Mouse (Mus musculus): Measurements from ENCODE around the gene Arhgdib. TPM values are rescaled to one million over a fixed set of nuclear protein-coding genes. Genes with fewer than 3 reads are reported as not detected.

Gene Arhgdib
- polyA plus RNA-seq, 1 experiment from 2014 or later, result 118 TPM

- 89% methylated on average over 3 of the region's 3 CpGs for WGBS
- Histone ChIP-seq H3K27ac (replicated peaks; ENCODE audit: low read depth, low read length) (no peak overlapping the region), H3K4me2 (ENCODE audit: low read depth, low read length) (no peak overlapping the region), H3K9ac (ENCODE audit: low read depth, low read length) (no peak overlapping the region), H3K4me1 (ENCODE audit: control insufficient read depth, insufficient read depth, low read length) (peaks cover 17% of the 10 kb centered on the region), H3K4me3 (ENCODE audit: low read depth, low read length) (no peak overlapping the region), H3K27me3 (replicated peaks; ENCODE audit: control insufficient read depth, insufficient read depth, low read length) (no peaks in the 10 kb centered on the region), H3K9me3 (ENCODE audit: control insufficient read depth, low read length) (no peaks in the 10 kb centered on the region), H3K36me3 (ENCODE audit: control insufficient read depth, insufficient read depth, low read length) (no peaks in the 10 kb centered on the region)
- no peak for ATAC-seq (ENCODE audit: low read depth)
- DNase-seq (ENCODE audit: low spot score), result no peak
Observed at GRCm38 (mm10) chr6:136935233-136935632, 6.5 kb downstream of the Arhgdib start.

GRCm38 (mm10) chr6:136934068-136934467, 7.6 kb downstream of the Arhgdib start:
- H3K4me3 ChIP-seq (ENCODE audit: low read depth, low read length), result no peak overlapping the region
- no peaks in the 10 kb centered on the region for H3K27me3 ChIP-seq (replicated peaks; ENCODE audit: control insufficient read depth, insufficient read depth, low read length)
- H3K27ac ChIP-seq (replicated peaks; ENCODE audit: low read depth, low read length), result no peak overlapping the region
- H3K4me1 ChIP-seq (ENCODE audit: control insufficient read depth, insufficient read depth, low read length), result peaks cover 9% of the 10 kb centered on the region
- H3K9ac ChIP-seq (ENCODE audit: low read depth, low read length), result no peak overlapping the region
- no peaks in the 10 kb centered on the region for H3K36me3 ChIP-seq (ENCODE audit: control insufficient read depth, insufficient read depth, low read length)
- ATAC-seq (ENCODE audit: low read depth), result no peak
- DNase-seq (ENCODE audit: low spot score), result no peak
- H3K4me2 ChIP-seq (ENCODE audit: low read depth, low read length), result no peak overlapping the region
- H3K9me3 ChIP-seq (ENCODE audit: control insufficient read depth, low read length), result no peaks in the 10 kb centered on the region
- 77% methylated on average over 7 of the region's 7 CpGs for whole genome bisulfite sequencing

DNA sequence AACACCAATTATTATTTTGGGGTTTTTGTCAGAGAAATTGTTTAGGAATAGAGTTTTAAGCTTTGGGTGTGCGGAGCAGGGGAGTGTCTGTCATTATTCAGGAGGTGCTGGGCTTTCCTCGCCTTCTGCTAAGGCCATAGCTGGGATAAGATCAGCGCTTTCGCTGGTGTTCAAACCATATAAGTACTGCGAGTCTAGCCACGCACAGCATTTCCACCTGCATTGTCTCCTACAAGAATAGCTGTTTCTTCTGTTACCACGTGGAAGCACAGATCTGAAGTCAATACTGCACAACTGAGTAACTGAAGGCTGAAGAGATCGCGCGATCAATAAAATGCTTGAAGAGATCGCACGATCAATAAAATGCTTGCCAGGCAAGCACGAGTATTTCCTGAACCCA, 10.5 kb downstream of the Arhgdib start:
- peak overlapping the region; percentile 39; the same call in 1 of the 2 replicates for H3K9ac ChIP-seq (ENCODE audit: low read depth, low read length)
- H3K4me1 ChIP-seq (ENCODE audit: control insufficient read depth, insufficient read depth, low read length), result peaks cover 9% of the 10 kb centered on the region; the same call in 1 of the 2 replicates
- ATAC-seq (ENCODE audit: low read depth) (no peak), DNase-seq (ENCODE audit: low spot score) (no peak)
- H3K27me3 ChIP-seq (replicated peaks; ENCODE audit: control insufficient read depth, insufficient read depth, low read length), result no peaks in the 10 kb centered on the region
- H3K27ac ChIP-seq (replicated peaks; ENCODE audit: low read depth, low read length), result peak overlapping the region; percentile 65
- H3K4me2 ChIP-seq (ENCODE audit: low read depth, low read length), result peak overlapping the region; percentile 45
- H3K36me3 ChIP-seq (ENCODE audit: control insufficient read depth, insufficient read depth, low read length), result no peaks in the 10 kb centered on the region
- no peak overlapping the region for H3K4me3 ChIP-seq (ENCODE audit: low read depth, low read length)
- H3K9me3 ChIP-seq (ENCODE audit: control insufficient read depth, low read length), result no peaks in the 10 kb centered on the region
- 81% methylated on average over 13 of the region's 13 CpGs for WGBS

GRCm38 (mm10) chr6:136930677-136931076, 11.0 kb downstream of the Arhgdib start:
- Histone ChIP-seq H3K9me3 (ENCODE audit: control insufficient read depth, low read length) (no peaks in the 10 kb centered on the region), H3K27ac (replicated peaks; ENCODE audit: low read depth, low read length) (peak overlapping the region; percentile 65), H3K9ac (ENCODE audit: low read depth, low read length) (peak overlapping the region; percentile 39; the same call in 1 of the 2 replicates), H3K4me3 (ENCODE audit: low read depth, low read length) (peak overlapping the region; percentile 7; the same call in 1 of the 2 replicates), H3K4me2 (ENCODE audit: low read depth, low read length) (peak overlapping the region; percentile 45), H3K4me1 (ENCODE audit: control insufficient read depth, insufficient read depth, low read length) (peaks cover 9% of the 10 kb centered on the region; the same call in 1 of the 2 replicates), H3K27me3 (replicated peaks; ENCODE audit: control insufficient read depth, insufficient read depth, low read length) (no peaks in the 10 kb centered on the region), H3K36me3 (ENCODE audit: control insufficient read depth, insufficient read depth, low read length) (no peaks in the 10 kb centered on the region)
- DNase-seq (ENCODE audit: low spot score) (peak; percentile 92), ATAC-seq (ENCODE audit: low read depth) (peak; percentile 91)
- WGBS, result 16% methylated on average over 12 of the region's 12 CpGs

DNA sequence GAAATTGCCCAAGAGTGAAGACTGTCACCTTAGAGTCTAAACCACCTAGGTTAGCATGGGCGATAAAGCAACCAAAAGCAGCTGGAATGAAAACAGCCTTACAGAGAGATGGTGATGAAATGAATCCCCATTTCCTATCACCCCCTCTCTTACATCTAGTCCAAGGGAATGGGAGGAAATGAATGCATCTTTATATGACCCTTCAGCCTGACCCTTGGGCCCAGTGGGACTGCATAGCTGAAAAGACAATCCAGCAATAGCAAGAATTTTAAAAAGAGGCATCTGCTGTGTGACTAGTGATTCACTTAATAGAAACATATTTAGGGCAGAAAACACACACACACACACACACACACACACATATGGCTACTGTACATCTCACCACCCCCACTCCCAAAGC, 14.1 kb downstream of the Arhgdib start:
- peaks cover 9% of the 10 kb centered on the region; the same call in 1 of the 2 replicates for H3K4me1 ChIP-seq (ENCODE audit: control insufficient read depth, insufficient read depth, low read length)
- 0 out of 2 replicates have a peak, but pooled peaks cover 4% of the 10 kb centered on the region for H3K36me3 ChIP-seq (ENCODE audit: control insufficient read depth, insufficient read depth, low read length)
- H3K27ac ChIP-seq (replicated peaks; ENCODE audit: low read depth, low read length), result no peak overlapping the region
- no peak overlapping the region for H3K4me2 ChIP-seq (ENCODE audit: low read depth, low read length)
- no peaks in the 10 kb centered on the region for H3K9me3 ChIP-seq (ENCODE audit: control insufficient read depth, low read length)
- WGBS, result 79% methylated on average over 1 of the region's 1 CpGs
- H3K9ac ChIP-seq (ENCODE audit: low read depth, low read length), result no peak overlapping the region
- no peak for DNase-seq (ENCODE audit: low spot score)
- no peak for ATAC-seq (ENCODE audit: low read depth)
- H3K4me3 ChIP-seq (ENCODE audit: low read depth, low read length), result no peak overlapping the region
- H3K27me3 ChIP-seq (replicated peaks; ENCODE audit: control insufficient read depth, insufficient read depth, low read length), result no peaks in the 10 kb centered on the region

GRCm38 (mm10) chr6:136925049-136925448, 16.6 kb downstream of the Arhgdib start:
- Histone ChIP-seq H3K4me1 (ENCODE audit: control insufficient read depth, insufficient read depth, low read length) (no peaks in the 10 kb centered on the region), H3K27me3 (replicated peaks; ENCODE audit: control insufficient read depth, insufficient read depth, low read length) (no peaks in the 10 kb centered on the region), H3K4me3 (ENCODE audit: low read depth, low read length) (no peak overlapping the region), H3K9me3 (ENCODE audit: control insufficient read depth, low read length) (no peaks in the 10 kb centered on the region), H3K27ac (replicated peaks; ENCODE audit: low read depth, low read length) (no peak overlapping the region), H3K9ac (ENCODE audit: low read depth, low read length) (no peak overlapping the region), H3K36me3 (ENCODE audit: control insufficient read depth, insufficient read depth, low read length) (0 out of 2 replicates have a peak, but pooled peaks cover 4% of the 10 kb centered on the region), H3K4me2 (ENCODE audit: low read depth, low read length) (no peak overlapping the region)
- 0 out of 2 replicates have a peak, but pooled peaks have one; percentile 41 for ATAC-seq (ENCODE audit: low read depth)
- peak; percentile 35 for DNase-seq (ENCODE audit: low spot score)
- WGBS, result 45% methylated on average over 8 of the region's 8 CpGs

DNA sequence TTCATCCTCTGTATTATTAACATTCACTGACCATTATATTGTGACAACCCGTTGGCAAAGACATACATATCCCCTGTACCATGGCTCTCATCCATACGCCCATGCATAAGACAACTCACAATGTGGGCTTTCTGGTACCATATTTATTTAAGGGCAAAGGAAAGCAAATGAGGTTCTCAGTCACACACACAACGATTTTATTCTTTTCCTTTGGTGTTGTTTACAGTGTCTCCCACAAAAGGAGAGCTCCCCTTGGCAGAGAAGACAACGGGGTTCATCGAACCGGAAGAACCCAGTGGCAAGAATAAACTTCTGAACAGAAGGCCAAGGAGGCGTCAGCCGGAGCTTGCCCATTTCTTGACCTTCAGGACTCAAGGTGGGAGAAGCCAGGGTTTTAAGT, 18.2 kb downstream of the Arhgdib start, which contains the start of gene Pde6h:
Pde6h (plus strand) TSS at position 301 of the 400 bp plus-strand sequence.
- H3K9ac ChIP-seq (ENCODE audit: low read depth, low read length), result no peak within 1 kb of the TSS
- H3K27ac ChIP-seq (replicated peaks; ENCODE audit: low read depth, low read length), result no peak within 1 kb of the TSS
- H3K4me2 ChIP-seq (ENCODE audit: low read depth, low read length), result no peak within 1 kb of the TSS
- 0 out of 2 replicates have a peak, but pooled peaks cover 4% of the 10 kb centered on the region for H3K36me3 ChIP-seq (ENCODE audit: control insufficient read depth, insufficient read depth, low read length)
- H3K4me1 ChIP-seq (ENCODE audit: control insufficient read depth, insufficient read depth, low read length), result no peaks in the 10 kb centered on the region
- H3K4me3 ChIP-seq (ENCODE audit: low read depth, low read length), result no peak within 1 kb of the TSS
- DNase-seq (ENCODE audit: low spot score) (no peak), ATAC-seq (ENCODE audit: low read depth) (no peak)
- 91% methylated on average over 8 of the region's 8 CpGs for WGBS
- no peaks in the 10 kb centered on the region for H3K27me3 ChIP-seq (replicated peaks; ENCODE audit: control insufficient read depth, insufficient read depth, low read length)
- no peaks in the 10 kb centered on the region for H3K9me3 ChIP-seq (ENCODE audit: control insufficient read depth, low read length)

- ATAC-seq (ENCODE audit: low read depth) (no peak), DNase-seq (ENCODE audit: low spot score) (no peak)
- H3K9me3 ChIP-seq (ENCODE audit: control insufficient read depth, low read length), result no peaks in the 10 kb centered on the region
- H3K4me2 ChIP-seq (ENCODE audit: low read depth, low read length), result no peak overlapping the region
- 0 out of 2 replicates have a peak, but pooled peaks cover 4% of the 10 kb centered on the region for H3K36me3 ChIP-seq (ENCODE audit: control insufficient read depth, insufficient read depth, low read length)
- no peak overlapping the region for H3K4me3 ChIP-seq (ENCODE audit: low read depth, low read length)
- no peak overlapping the region for H3K9ac ChIP-seq (ENCODE audit: low read depth, low read length)
- H3K4me1 ChIP-seq (ENCODE audit: control insufficient read depth, insufficient read depth, low read length), result no peaks in the 10 kb centered on the region; the same call in 1 of the 2 replicates
- 88% methylated on average over 7 of the region's 7 CpGs for WGBS
- no peak overlapping the region for H3K27ac ChIP-seq (replicated peaks; ENCODE audit: low read depth, low read length)
- no peaks in the 10 kb centered on the region for H3K27me3 ChIP-seq (replicated peaks; ENCODE audit: control insufficient read depth, insufficient read depth, low read length)
Observed at GRCm38 (mm10) chr6:136922871-136923270, 18.8 kb downstream of the Arhgdib start.

GRCm38 (mm10) chr6:136922080-136922479, 19.6 kb downstream of the Arhgdib start, which contains the start of gene Erp27:
Gene Erp27, minus strand, starts transcription at chr6:136922180.
- Histone ChIP-seq H3K4me3 (ENCODE audit: low read depth, low read length) (no peak within 1 kb of the TSS), H3K36me3 (ENCODE audit: control insufficient read depth, insufficient read depth, low read length) (0 out of 2 replicates have a peak, but pooled peaks cover 4% of the 10 kb centered on the region), H3K4me1 (ENCODE audit: control insufficient read depth, insufficient read depth, low read length) (no peaks in the 10 kb centered on the region; the same call in 1 of the 2 replicates), H3K27ac (replicated peaks; ENCODE audit: low read depth, low read length) (no peak within 1 kb of the TSS), H3K27me3 (replicated peaks; ENCODE audit: control insufficient read depth, insufficient read depth, low read length) (no peaks in the 10 kb centered on the region), H3K4me2 (ENCODE audit: low read depth, low read length) (no peak within 1 kb of the TSS), H3K9ac (ENCODE audit: low read depth, low read length) (no peak within 1 kb of the TSS), H3K9me3 (ENCODE audit: control insufficient read depth, low read length) (no peaks in the 10 kb centered on the region)
- WGBS, result 67% methylated on average over 5 of the region's 5 CpGs
- no peak for DNase-seq (ENCODE audit: low spot score)
- ATAC-seq (ENCODE audit: low read depth), result no peak

Measured in embryonic facial prominence, embryonic 14.5 days (tissue).